Mouse (Mus musculus) CD4-positive, CD25-positive, alpha-beta regulatory T cell (primary cell): ENCODE data around the gene Ophn1. TPM values are rescaled to one million over a fixed set of nuclear protein-coding genes. Genes with fewer than 3 reads are reported as not detected.

Experiments used
- polyA plus RNA-seq: library from polyadenylated mRNA; unstranded; fragments of 100-300 nt; shearing (Covaris generic); gene quantifications from one replicate; pipeline ENCODE4 v1.2.1, GENCODE M21; 2017

The Ophn1 gene
- polyA plus RNA-seq: 0.06 TPM

DNA sequence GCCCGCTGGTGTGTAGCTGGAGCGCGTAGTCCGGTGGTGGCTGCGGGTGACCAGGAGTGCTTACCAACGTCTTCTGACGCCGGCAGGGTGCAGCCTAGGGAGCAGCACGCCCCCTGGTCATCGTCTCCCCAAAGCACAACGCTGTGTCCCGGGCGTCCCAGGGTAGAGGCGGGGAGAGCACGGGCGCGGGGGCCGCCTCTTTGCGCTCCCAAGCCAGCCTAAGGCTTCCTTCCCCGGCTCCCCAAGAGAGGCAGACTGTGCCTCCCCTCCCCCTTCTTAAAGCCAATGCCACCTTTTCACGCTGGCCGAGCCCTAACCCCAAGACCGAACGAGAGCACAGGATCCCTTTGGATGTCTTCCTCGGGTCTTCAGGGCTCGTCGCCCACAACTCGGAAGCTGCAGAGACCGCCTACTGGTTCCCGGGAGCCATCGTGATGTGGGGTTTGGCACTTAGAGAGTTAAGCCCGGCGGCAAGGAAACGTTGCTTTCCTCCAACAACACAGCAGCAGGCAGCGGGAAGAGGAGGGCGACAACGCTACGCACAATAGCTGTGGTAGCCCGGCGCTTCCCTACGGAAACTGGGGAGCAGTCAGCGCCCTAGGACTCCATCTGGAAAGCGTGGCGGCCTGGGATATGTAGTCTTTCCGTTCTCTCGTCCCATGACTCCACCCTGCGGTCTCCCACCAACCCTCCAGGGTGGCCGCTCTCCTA, at the start of gene Ophn1:
Gene Ophn1 (minus strand): TSS at position 620 of the 711 bp plus-strand sequence.

DNA sequence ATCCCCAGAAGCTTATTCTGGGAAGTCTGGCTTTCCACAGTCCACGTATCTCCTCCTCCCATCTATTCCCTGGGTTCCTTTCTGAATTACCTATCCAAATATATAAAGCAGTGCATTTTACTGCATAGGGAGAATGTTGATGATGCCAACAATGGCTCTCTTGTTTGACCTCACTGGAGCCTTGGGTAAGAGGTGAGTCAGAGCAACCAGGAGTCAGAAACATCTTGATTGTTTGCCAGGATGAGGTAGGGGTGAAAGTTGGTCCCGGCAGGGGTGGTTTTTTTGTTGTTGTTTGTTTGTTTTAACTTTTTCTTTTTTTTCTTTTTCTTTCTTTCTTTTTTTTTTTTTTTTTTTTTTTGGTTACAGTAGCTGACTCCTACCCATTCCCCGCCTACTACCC, 45.3 kb upstream of the Ophn1 start, which contains the start of gene Yipf6:
Gene Yipf6 (plus strand): TSS at position 216 of the 400 bp plus-strand sequence.

Other genes starting within 250 kb of the Ophn1 start
- gene Yipf6, start 45.3 kb upstream of the Ophn1 start, polyA plus RNA-seq: 29.0 TPM
- 0.29 TPM for gene Stard8, start 112.2 kb upstream of the Ophn1 start, polyA plus RNA-seq
- gene Efnb1, start 245.1 kb upstream of the Ophn1 start, polyA plus RNA-seq: 2.6 TPM